9 mouse cellular contexts compared by ENCODE assay signal in the genomic region with DNA sequence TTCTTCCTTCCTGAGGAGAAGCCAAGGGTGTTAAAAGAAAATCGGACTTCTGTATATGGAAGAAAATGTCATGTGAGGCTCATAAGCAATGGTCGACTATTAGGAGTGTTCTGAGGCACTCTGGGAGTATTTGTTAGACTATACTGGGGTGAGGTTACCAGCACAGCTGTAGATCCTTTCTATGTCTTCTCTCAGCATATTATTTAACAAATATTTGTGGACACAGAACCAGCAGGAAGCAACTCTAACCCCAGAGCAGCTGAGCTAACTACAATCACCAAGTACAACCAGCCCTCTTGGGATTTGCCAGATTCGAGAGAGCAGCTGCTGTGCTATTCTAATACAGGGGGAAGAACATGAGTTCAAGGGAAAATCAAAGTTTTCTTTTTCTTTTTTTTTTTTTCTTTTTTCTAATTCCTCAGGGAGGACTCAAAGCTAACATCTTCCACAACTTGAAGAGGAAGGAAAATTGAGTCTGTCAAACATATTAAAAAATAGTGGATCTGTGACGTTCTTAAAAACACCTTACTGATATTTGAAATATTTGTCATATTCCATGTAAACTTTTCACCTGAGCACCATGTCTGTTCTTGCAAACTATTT.
A peak's percentile ranks its signal among the peaks of the same experiment; 100 is the strongest.
DNase-seq lines count a peak whose midpoint lies in the region; ATAC-seq and TF ChIP-seq lines count a peak whose summit lies in the region.
"Had no signal": no experiment of that assay in that cellular context is flagged by ENCODE, and none has a peak within 500 bp of the region (broad histone marks: within the 10 kb centered on the region; RNA-seq: fewer than 3 reads in every experiment).

No protein-coding gene starts in this region.

- no peak for ATAC-seq in lung, postnatal 0 days
- ATAC-seq: Patski had no signal

- no peak for TF ChIP-seq CTCF in lung, postnatal 0 days (IDR thresholded peaks at IDR 0.05)
- no peak for TF ChIP-seq CTCF in lung, adult 2 months (IDR thresholded peaks at IDR 0.05; ENCODE audit: insufficient read depth, low read length)

- 50% methylated on average over 4 of the region's 4 CpGs for WGBS in lung, postnatal 0 days
- 60% methylated on average over 4 of the region's 4 CpGs for WGBS in lung, adult 2 months

- TF ChIP-seq EP300 in lung, postnatal 0 days (IDR thresholded peaks at IDR 0.05) = no peak

- intact Hi-C loops in heart, postnatal 10 days (cut with DNase I) = no loop called here

- H3K27ac ChIP-seq in lung, postnatal 0 days (ENCODE audit: low read length) = no peak overlapping the region

- H3K9ac ChIP-seq in lung, postnatal 0 days (replicated peaks; ENCODE audit: low read depth) = no peak overlapping the region

- DNase-seq in gastrocnemius, adult 18-20 months (ENCODE audit: low spot score) = peak; percentile 34
- DNase-seq in gastrocnemius, postnatal 10 days = no peak
- peak; percentile 8 for DNase-seq in lung, postnatal 0 days (ENCODE audit: low spot score)
- DNase-seq in lung, adult 2 months = no peak
- DNase-seq in heart, postnatal 10 days = peak; percentile 52 to 55
- peak; percentile 32 for DNase-seq in lung, postnatal 36 days
- DNase-seq in spleen, postnatal 14 days (ENCODE audit: low spot score in 2 of 2) = no peak
- no peak for DNase-seq in right cerebral cortex, postnatal 25 days

- H3K4me3 ChIP-seq in lung, postnatal 0 days (ENCODE audit: low read depth, low read length) = no peak overlapping the region
- no peak overlapping the region for H3K4me3 ChIP-seq in lung, adult 2 months (replicated peaks; ENCODE audit: extremely low read depth, low read depth, low read length)

- H3K4me2 ChIP-seq in lung, postnatal 0 days (replicated peaks; ENCODE audit: low read depth, low read length) = no peak overlapping the region

- no peaks in the 10 kb centered on the region for H3K36me3 ChIP-seq in lung, postnatal 0 days (ENCODE audit: insufficient read depth, low read length)

- no peak for TF ChIP-seq POLR2A in lung, adult 2 months (IDR thresholded peaks at IDR 0.05; ENCODE audit: borderline replicate concordance, extremely low read depth, low read depth, low read length)

- no peaks in the 10 kb centered on the region for H3K9me3 ChIP-seq in lung, postnatal 0 days (ENCODE audit: low read length)

- no peaks in the 10 kb centered on the region for H3K4me1 ChIP-seq in lung, postnatal 0 days (ENCODE audit: insufficient read depth, low read depth, low read length)
- H3K4me1 ChIP-seq in lung, adult 2 months (ENCODE audit: control insufficient read depth, insufficient read depth, low read length) = no peaks in the 10 kb centered on the region

- H3K27me3 ChIP-seq in lung, postnatal 0 days (replicated peaks; ENCODE audit: insufficient read depth, low read length) = no peaks in the 10 kb centered on the region
- H3K27me3 ChIP-seq: Patski had no signal

Comparison
In these comparisons a context has a peak if more than half of its experiments do, and no peak if none do; other contexts are left out.
1. DNase-seq: peak in gastrocnemius, adult 18-20 months (single experiment), lung, postnatal 0 days (single experiment), heart, postnatal 10 days (2 of 2) and lung, postnatal 36 days (single experiment); none in gastrocnemius, postnatal 10 days (single experiment), lung, adult 2 months (single experiment), spleen, postnatal 14 days (0 of 2) and right cerebral cortex, postnatal 25 days (single experiment).